Mouse (Mus musculus): ENCODE results near the gene Clock. TPM values are rescaled to one million over a fixed set of nuclear protein-coding genes. Genes with fewer than 3 reads are reported as not detected.

The Clock gene
- polyA plus RNA-seq, 1 experiment: 16.8 TPM

- WGBS: 3% methylated on average over 36 of the region's 38 CpGs
- DNase-seq: peak; percentile 77
- H3K4me3 ChIP-seq (replicated peaks; ENCODE audit: extremely low read depth, low read depth, low read length): peak overlapping the region; percentile 87
- 0 out of 2 replicates have a peak, but pooled peaks cover 4% of the 10 kb centered on the region for H3K4me1 ChIP-seq (ENCODE audit: control insufficient read depth, insufficient read depth, low read length)
- no peak for TF ChIP-seq CTCF (IDR thresholded peaks at IDR 0.05; ENCODE audit: insufficient read depth, low read length)
- TF ChIP-seq POLR2A (IDR thresholded peaks at IDR 0.05; ENCODE audit: borderline replicate concordance, extremely low read depth, low read depth, low read length): no peak
Observed at GRCm38 (mm10) chr5:76184286-76185080, 120.1 kb downstream of the Clock start.

- Histone ChIP-seq H3K4me1 (ENCODE audit: control insufficient read depth, insufficient read depth, low read length) (0 out of 2 replicates have a peak, but pooled peaks cover 4% of the 10 kb centered on the region), H3K4me3 (replicated peaks; ENCODE audit: extremely low read depth, low read depth, low read length) (peak within 1 kb of the TSS; percentile 87)
- TF ChIP-seq CTCF (IDR thresholded peaks at IDR 0.05; ENCODE audit: insufficient read depth, low read length) (no peak), POLR2A (IDR thresholded peaks at IDR 0.05; ENCODE audit: borderline replicate concordance, extremely low read depth, low read depth, low read length) (peak; percentile 75)
- WGBS: under 1% methylated on average over 62 of the region's 62 CpGs
- DNase-seq: peak; percentile 97
Observed at GRCm38 (mm10) chr5:76183750-76184261, 120.8 kb downstream of the Clock start, which contains the start of gene Tmem165. Gene Tmem165 (plus strand): TSS chr5:76183880.

- DNase-seq: no peak
- TF ChIP-seq CTCF (IDR thresholded peaks at IDR 0.05; ENCODE audit: insufficient read depth, low read length): no peak
- TF ChIP-seq POLR2A (IDR thresholded peaks at IDR 0.05; ENCODE audit: borderline replicate concordance, extremely low read depth, low read depth, low read length): no peak
- WGBS: 38% methylated on average over 17 of the region's 17 CpGs
- H3K4me3 ChIP-seq (replicated peaks; ENCODE audit: extremely low read depth, low read depth, low read length): peak overlapping the region; percentile 87
- H3K4me1 ChIP-seq (ENCODE audit: control insufficient read depth, insufficient read depth, low read length): 0 out of 2 replicates have a peak, but pooled peaks cover 7% of the 10 kb centered on the region
Observed at GRCm38 (mm10) chr5:76183043-76183749, 121.4 kb downstream of the Clock start.

- Histone ChIP-seq H3K4me1 (ENCODE audit: control insufficient read depth, insufficient read depth, low read length) (0 out of 2 replicates have a peak, but pooled peaks cover 7% of the 10 kb centered on the region), H3K4me3 (replicated peaks; ENCODE audit: extremely low read depth, low read depth, low read length) (no peak overlapping the region)
- DNase-seq: no peak
- TF ChIP-seq CTCF (IDR thresholded peaks at IDR 0.05; ENCODE audit: insufficient read depth, low read length) (no peak), POLR2A (IDR thresholded peaks at IDR 0.05; ENCODE audit: borderline replicate concordance, extremely low read depth, low read depth, low read length) (no peak)
- WGBS: 59% methylated on average over 3 of the region's 3 CpGs
Observed at GRCm38 (mm10) chr5:76182326-76182725, 122.3 kb downstream of the Clock start.

- TF ChIP-seq CTCF (IDR thresholded peaks at IDR 0.05; ENCODE audit: insufficient read depth, low read length): no peak
- no peak for TF ChIP-seq POLR2A (IDR thresholded peaks at IDR 0.05; ENCODE audit: borderline replicate concordance, extremely low read depth, low read depth, low read length)
- WGBS: 91% methylated on average over 5 of the region's 5 CpGs
- no peak for DNase-seq
- Histone ChIP-seq H3K4me1 (ENCODE audit: control insufficient read depth, insufficient read depth, low read length) (peaks cover 16% of the 10 kb centered on the region), H3K4me3 (replicated peaks; ENCODE audit: extremely low read depth, low read depth, low read length) (no peak overlapping the region)
Observed at GRCm38 (mm10) chr5:76179791-76180190, 124.8 kb downstream of the Clock start.

- TF ChIP-seq POLR2A (IDR thresholded peaks at IDR 0.05; ENCODE audit: borderline replicate concordance, extremely low read depth, low read depth, low read length) (no peak), CTCF (IDR thresholded peaks at IDR 0.05; ENCODE audit: insufficient read depth, low read length) (no peak)
- DNase-seq: no peak
- 91% methylated on average over 5 of the region's 5 CpGs for WGBS
Observed at GRCm38 (mm10) chr5:76179171-76179570, 125.4 kb downstream of the Clock start.

GRCm38 (mm10) chr5:76177664-76178063 is 126.9 kb downstream of the Clock start:
- Histone ChIP-seq H3K4me3 (replicated peaks; ENCODE audit: extremely low read depth, low read depth, low read length) (no peak overlapping the region), H3K4me1 (ENCODE audit: control insufficient read depth, insufficient read depth, low read length) (peaks cover 13% of the 10 kb centered on the region)
- WGBS: 76% methylated on average over 7 of the region's 7 CpGs
- no peak for DNase-seq
- TF ChIP-seq CTCF (IDR thresholded peaks at IDR 0.05; ENCODE audit: insufficient read depth, low read length): no peak
- no peak for TF ChIP-seq POLR2A (IDR thresholded peaks at IDR 0.05; ENCODE audit: borderline replicate concordance, extremely low read depth, low read depth, low read length)

More at GRCm38 (mm10) chr5:76179171-76179570, 125.4 kb downstream of the Clock start:
- Histone ChIP-seq H3K4me1 (ENCODE audit: control insufficient read depth, insufficient read depth, low read length) (peaks cover 16% of the 10 kb centered on the region), H3K4me3 (replicated peaks; ENCODE audit: extremely low read depth, low read depth, low read length) (no peak overlapping the region)

- DNase-seq: no peak
- no peak for TF ChIP-seq POLR2A (IDR thresholded peaks at IDR 0.05; ENCODE audit: borderline replicate concordance, extremely low read depth, low read depth, low read length)
- no peak for TF ChIP-seq CTCF (IDR thresholded peaks at IDR 0.05; ENCODE audit: insufficient read depth, low read length)
- Histone ChIP-seq H3K4me3 (replicated peaks; ENCODE audit: extremely low read depth, low read depth, low read length) (no peak overlapping the region), H3K4me1 (ENCODE audit: control insufficient read depth, insufficient read depth, low read length) (peaks cover 13% of the 10 kb centered on the region)
- WGBS: 32% methylated on average over 11 of the region's 11 CpGs
Observed at GRCm38 (mm10) chr5:76176841-76177240, 127.8 kb downstream of the Clock start.

GRCm38 (mm10) chr5:76176411-76176810 is 128.2 kb downstream of the Clock start:
- TF ChIP-seq CTCF (IDR thresholded peaks at IDR 0.05; ENCODE audit: insufficient read depth, low read length) (no peak), POLR2A (IDR thresholded peaks at IDR 0.05; ENCODE audit: borderline replicate concordance, extremely low read depth, low read depth, low read length) (no peak)
- H3K4me1 ChIP-seq (ENCODE audit: control insufficient read depth, insufficient read depth, low read length): peaks cover 13% of the 10 kb centered on the region
- WGBS: 29% methylated on average over 3 of the region's 3 CpGs
- no peak overlapping the region for H3K4me3 ChIP-seq (replicated peaks; ENCODE audit: extremely low read depth, low read depth, low read length)
- no peak for DNase-seq
